Mouse (Mus musculus): ENCODE results near the gene Ptprm. TPM values are rescaled to one million over a fixed set of nuclear protein-coding genes. Genes with fewer than 3 reads are reported as not detected.

Gene Ptprm
- polyA plus RNA-seq, 1 experiment from 2014 or later = 19.5 TPM

GRCm38 (mm10) chr17:66674667-66675066, 679.6 kb downstream of the Ptprm start:
- no peaks in the 10 kb centered on the region for H3K27me3 ChIP-seq (ENCODE audit: control insufficient read depth, insufficient read depth, low read length)
- H3K4me1 ChIP-seq (ENCODE audit: control insufficient read depth in 2 of 2, insufficient read depth in 2 of 2, low read length in 2 of 2) = no peaks in the 10 kb centered on the region
- no peaks in the 10 kb centered on the region for H3K9me3 ChIP-seq (ENCODE audit: control insufficient read depth, low read length)
- H3K36me3 ChIP-seq (ENCODE audit: control insufficient read depth, insufficient read depth, low read length) = 0 out of 2 replicates have a peak, but pooled peaks cover 3% of the 10 kb centered on the region
- no peak overlapping the region for H3K4me2 ChIP-seq (ENCODE audit: low read length)
- no peak overlapping the region for H3K4me3 ChIP-seq (ENCODE audit: control insufficient read depth in 1 of 2, insufficient read depth in 1 of 2, low read depth in 1 of 2, low read length in 2 of 2)
- H3K27ac ChIP-seq (replicated peaks in 1 of 2; ENCODE audit: control insufficient read depth in 1 of 2, insufficient read depth in 1 of 2, low read depth in 2 of 2, low read length in 2 of 2) = no peak overlapping the region
- ATAC-seq (ENCODE audit: insufficient number of reproducible peaks, insufficient read depth, low FRiP score, low read depth) = no peak
- no peak overlapping the region for H3K9ac ChIP-seq (ENCODE audit: low read length)
- WGBS = 74% methylated on average over 2 of the region's 2 CpGs

- WGBS = 86% methylated on average over 16 of the region's 16 CpGs
- Histone ChIP-seq H3K9me3 (ENCODE audit: control insufficient read depth, low read length) (no peaks in the 10 kb centered on the region), H3K27ac (replicated peaks in 1 of 2; ENCODE audit: control insufficient read depth in 1 of 2, insufficient read depth in 1 of 2, low read depth in 2 of 2, low read length in 2 of 2) (no peak overlapping the region), H3K27me3 (ENCODE audit: control insufficient read depth, insufficient read depth, low read length) (no peaks in the 10 kb centered on the region), H3K4me1 (ENCODE audit: control insufficient read depth in 2 of 2, insufficient read depth in 2 of 2, low read length in 2 of 2) (no peaks in the 10 kb centered on the region), H3K4me3 (ENCODE audit: control insufficient read depth in 1 of 2, insufficient read depth in 1 of 2, low read depth in 1 of 2, low read length in 2 of 2) (no peak overlapping the region), H3K36me3 (ENCODE audit: control insufficient read depth, insufficient read depth, low read length) (no peaks in the 10 kb centered on the region), H3K4me2 (ENCODE audit: low read length) (no peak overlapping the region), H3K9ac (ENCODE audit: low read length) (no peak overlapping the region)
- ATAC-seq (ENCODE audit: insufficient number of reproducible peaks, insufficient read depth, low FRiP score, low read depth) = no peak
Measured at GRCm38 (mm10) chr17:66671715-66672230, 682.5 kb downstream of the Ptprm start.

GRCm38 (mm10) chr17:66671287-66671686, 683.0 kb downstream of the Ptprm start:
- Histone ChIP-seq H3K4me3 (ENCODE audit: control insufficient read depth in 1 of 2, insufficient read depth in 1 of 2, low read depth in 1 of 2, low read length in 2 of 2) (no peak overlapping the region), H3K27me3 (ENCODE audit: control insufficient read depth, insufficient read depth, low read length) (no peaks in the 10 kb centered on the region), H3K9me3 (ENCODE audit: control insufficient read depth, low read length) (no peaks in the 10 kb centered on the region), H3K36me3 (ENCODE audit: control insufficient read depth, insufficient read depth, low read length) (no peaks in the 10 kb centered on the region), H3K4me2 (ENCODE audit: low read length) (no peak overlapping the region), H3K27ac (replicated peaks in 1 of 2; ENCODE audit: control insufficient read depth in 1 of 2, insufficient read depth in 1 of 2, low read depth in 2 of 2, low read length in 2 of 2) (no peak overlapping the region), H3K4me1 (ENCODE audit: control insufficient read depth in 2 of 2, insufficient read depth in 2 of 2, low read length in 2 of 2) (no peaks in the 10 kb centered on the region), H3K9ac (ENCODE audit: low read length) (no peak overlapping the region)
- WGBS = 84% methylated on average over 8 of the region's 8 CpGs
- ATAC-seq (ENCODE audit: insufficient number of reproducible peaks, insufficient read depth, low FRiP score, low read depth) = no peak

- Histone ChIP-seq H3K9me3 (ENCODE audit: control insufficient read depth, low read length) (no peaks in the 10 kb centered on the region), H3K4me2 (ENCODE audit: low read length) (no peak overlapping the region), H3K27me3 (ENCODE audit: control insufficient read depth, insufficient read depth, low read length) (no peaks in the 10 kb centered on the region), H3K36me3 (ENCODE audit: control insufficient read depth, insufficient read depth, low read length) (no peaks in the 10 kb centered on the region), H3K4me3 (ENCODE audit: control insufficient read depth in 1 of 2, insufficient read depth in 1 of 2, low read depth in 1 of 2, low read length in 2 of 2) (no peak overlapping the region), H3K4me1 (ENCODE audit: control insufficient read depth in 2 of 2, insufficient read depth in 2 of 2, low read length in 2 of 2) (no peaks in the 10 kb centered on the region), H3K27ac (replicated peaks in 1 of 2; ENCODE audit: control insufficient read depth in 1 of 2, insufficient read depth in 1 of 2, low read depth in 2 of 2, low read length in 2 of 2) (no peak overlapping the region), H3K9ac (ENCODE audit: low read length) (no peak overlapping the region)
- 75% methylated on average over 3 of the region's 3 CpGs for WGBS
- ATAC-seq (ENCODE audit: insufficient number of reproducible peaks, insufficient read depth, low FRiP score, low read depth) = no peak
Measured at GRCm38 (mm10) chr17:66665791-66666190, 688.5 kb downstream of the Ptprm start.

DNA sequence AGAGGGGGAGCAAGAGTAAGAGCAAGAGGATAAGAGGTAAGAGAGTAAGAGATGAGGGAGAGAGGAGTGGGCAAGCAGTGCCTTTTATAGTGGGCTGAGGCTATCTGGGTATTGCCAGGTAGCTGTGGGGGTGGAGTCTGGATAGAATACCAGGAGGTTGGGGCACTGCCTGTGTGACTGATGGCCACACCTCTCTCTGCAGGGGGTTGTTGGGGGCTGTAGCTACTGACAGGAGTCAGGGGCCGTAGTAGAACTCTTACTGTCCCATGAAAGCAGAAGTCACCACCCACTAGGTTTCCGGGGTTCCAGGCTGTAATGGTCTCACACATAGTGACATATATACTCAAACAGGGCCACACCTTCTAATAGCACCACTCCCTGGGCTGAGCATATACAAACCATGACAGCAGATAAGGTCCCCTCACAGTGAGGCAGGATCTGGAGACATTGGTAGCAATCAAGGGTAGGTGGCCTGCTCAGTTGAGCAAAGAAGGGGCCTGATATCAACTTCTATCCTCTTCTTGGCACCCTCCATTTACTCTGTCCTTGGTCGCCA, 689.0 kb downstream of the Ptprm start:
- H3K9me3 ChIP-seq (ENCODE audit: control insufficient read depth, low read length) = no peaks in the 10 kb centered on the region
- ATAC-seq (ENCODE audit: insufficient number of reproducible peaks, insufficient read depth, low FRiP score, low read depth) = no peak
- H3K4me3 ChIP-seq (ENCODE audit: control insufficient read depth in 1 of 2, insufficient read depth in 1 of 2, low read depth in 1 of 2, low read length in 2 of 2) = no peak overlapping the region
- H3K4me2 ChIP-seq (ENCODE audit: low read length) = no peak overlapping the region
- no peaks in the 10 kb centered on the region for H3K27me3 ChIP-seq (ENCODE audit: control insufficient read depth, insufficient read depth, low read length)
- H3K27ac ChIP-seq (replicated peaks in 1 of 2; ENCODE audit: control insufficient read depth in 1 of 2, insufficient read depth in 1 of 2, low read depth in 2 of 2, low read length in 2 of 2) = no peak overlapping the region
- H3K9ac ChIP-seq (ENCODE audit: low read length) = no peak overlapping the region
- 79% methylated on average over 3 of the region's 3 CpGs for WGBS
- H3K4me1 ChIP-seq (ENCODE audit: control insufficient read depth in 2 of 2, insufficient read depth in 2 of 2, low read length in 2 of 2) = no peaks in the 10 kb centered on the region
- no peaks in the 10 kb centered on the region for H3K36me3 ChIP-seq (ENCODE audit: control insufficient read depth, insufficient read depth, low read length)

GRCm38 (mm10) chr17:66664796-66665195, 689.5 kb downstream of the Ptprm start:
- no peaks in the 10 kb centered on the region for H3K27me3 ChIP-seq (ENCODE audit: control insufficient read depth, insufficient read depth, low read length)
- no peaks in the 10 kb centered on the region for H3K36me3 ChIP-seq (ENCODE audit: control insufficient read depth, insufficient read depth, low read length)
- no peak overlapping the region for H3K4me3 ChIP-seq (ENCODE audit: control insufficient read depth in 1 of 2, insufficient read depth in 1 of 2, low read depth in 1 of 2, low read length in 2 of 2)
- no peak overlapping the region for H3K4me2 ChIP-seq (ENCODE audit: low read length)
- 54% methylated on average over 10 of the region's 10 CpGs for WGBS
- no peak overlapping the region for H3K9ac ChIP-seq (ENCODE audit: low read length)
- no peak for ATAC-seq (ENCODE audit: insufficient number of reproducible peaks, insufficient read depth, low FRiP score, low read depth)
- H3K27ac ChIP-seq (replicated peaks in 1 of 2; ENCODE audit: control insufficient read depth in 1 of 2, insufficient read depth in 1 of 2, low read depth in 2 of 2, low read length in 2 of 2) = no peak overlapping the region
- no peaks in the 10 kb centered on the region for H3K9me3 ChIP-seq (ENCODE audit: control insufficient read depth, low read length)
- no peaks in the 10 kb centered on the region for H3K4me1 ChIP-seq (ENCODE audit: control insufficient read depth in 2 of 2, insufficient read depth in 2 of 2, low read length in 2 of 2)

GRCm38 (mm10) chr17:66659242-66659641, 695.0 kb downstream of the Ptprm start:
- 62% methylated on average over 3 of the region's 3 CpGs for WGBS
- no peaks in the 10 kb centered on the region for H3K36me3 ChIP-seq (ENCODE audit: control insufficient read depth, insufficient read depth, low read length)
- H3K4me3 ChIP-seq (ENCODE audit: control insufficient read depth in 1 of 2, insufficient read depth in 1 of 2, low read depth in 1 of 2, low read length in 2 of 2) = no peak overlapping the region
- no peaks in the 10 kb centered on the region for H3K9me3 ChIP-seq (ENCODE audit: control insufficient read depth, low read length)
- no peaks in the 10 kb centered on the region for H3K27me3 ChIP-seq (ENCODE audit: control insufficient read depth, insufficient read depth, low read length)
- H3K9ac ChIP-seq (ENCODE audit: low read length) = no peak overlapping the region
- H3K4me2 ChIP-seq (ENCODE audit: low read length) = no peak overlapping the region
- ATAC-seq (ENCODE audit: insufficient number of reproducible peaks, insufficient read depth, low FRiP score, low read depth) = no peak
- H3K4me1 ChIP-seq (ENCODE audit: control insufficient read depth in 2 of 2, insufficient read depth in 2 of 2, low read length in 2 of 2) = no peaks in the 10 kb centered on the region
- H3K27ac ChIP-seq (replicated peaks in 1 of 2; ENCODE audit: control insufficient read depth in 1 of 2, insufficient read depth in 1 of 2, low read depth in 2 of 2, low read length in 2 of 2) = no peak overlapping the region
